Mouse (Mus musculus) heart, adult 2 months (tissue): ENCODE data around the gene Mprip.

Source experiments
- CTCF ChIP-seq: fragments of 200-600 bp; IDR thresholded peaks from 2 replicates; pipeline ENCODE4 v1.8.1; 2022; ENCODE audit warnings: antibody characterized with exemption, mild to moderate bottlenecking, moderate library complexity
- EP300 ChIP-seq: fragments of 200-500 bp; IDR thresholded peaks from 2 replicates; pipeline ENCODE4 v1.6.1; 2011; ENCODE audit warnings: low read depth, low read length, control low read depth; ENCODE audit not compliant: insufficient read depth
- POLR2A ChIP-seq: fragments of 200-500 bp; IDR thresholded peaks from 2 replicates; pipeline ENCODE4 v1.6.1; 2011; ENCODE audit warnings: mild to moderate bottlenecking, low read depth, low read length, control low read depth; ENCODE audit not compliant: insufficient read depth

GRCm38 (mm10) chr11:59813276-59813675, 152.2 kb downstream of the Mprip start:
- TF ChIP-seq POLR2A = no peak
- TF ChIP-seq EP300 = no peak
- no peak for TF ChIP-seq CTCF
